ENCODE assay signal across 14 mouse cellular contexts in genomic region chr9:64507995-64508394, GRCm38 (mm10).
A peak's percentile ranks its signal among the peaks of the same experiment; 100 is the strongest.
DNase-seq lines count a peak whose midpoint lies in the region; ATAC-seq and TF ChIP-seq lines count a peak whose summit lies in the region.
"Had no signal": no experiment of that assay in that cellular context is flagged by ENCODE, and none has a peak within 500 bp of the region (broad histone marks: within the 10 kb centered on the region; RNA-seq: fewer than 3 reads in every experiment).

No protein-coding gene starts in this region.

- no peaks in the 10 kb centered on the region for H3K79me2 ChIP-seq in liver, adult 2 months (ENCODE audit: control insufficient read depth, insufficient read depth, low read length)
- H3K79me2 ChIP-seq in MEL (ENCODE audit: control insufficient read depth, insufficient read depth, low read length, poor library complexity), result no peaks in the 10 kb centered on the region

- H3K36me3 ChIP-seq in forebrain, embryonic 11.5 days (ENCODE audit: control insufficient read depth, insufficient read depth, low read length), result no peaks in the 10 kb centered on the region
- H3K36me3 ChIP-seq in forebrain, embryonic 15.5 days, result no peaks in the 10 kb centered on the region
- H3K36me3 ChIP-seq in liver, adult 2 months (ENCODE audit: control insufficient read depth, insufficient read depth, low read length), result no peaks in the 10 kb centered on the region
- no peaks in the 10 kb centered on the region for H3K36me3 ChIP-seq in MEL (ENCODE audit: control insufficient read depth in 1 of 2, insufficient read depth in 2 of 2, low read length in 2 of 2)
- H3K36me3 ChIP-seq: embryonic facial prominence, embryonic 15.5 days; G1E had no signal

- no peak overlapping the region for H3K9ac ChIP-seq in forebrain, embryonic 11.5 days (ENCODE audit: low read length)
- no peak overlapping the region for H3K9ac ChIP-seq in forebrain, embryonic 15.5 days (replicated peaks)
- no peak overlapping the region for H3K9ac ChIP-seq in liver, adult 2 months (ENCODE audit: low read depth, low read length)
- H3K9ac ChIP-seq in MEL (ENCODE audit: control insufficient read depth, low read depth, low read length, poor library complexity, severe bottlenecking), result no peak overlapping the region
- H3K9ac ChIP-seq: embryonic facial prominence, embryonic 15.5 days had no signal

- TF ChIP-seq RAD21 in MEL (IDR thresholded peaks at IDR 0.05; ENCODE audit: low read depth, low read length), result peak; percentile 25

- TF ChIP-seq POLR2A in liver, adult 2 months (IDR thresholded peaks at IDR 0.05; ENCODE audit: extremely low read depth, insufficient read depth, low read length), result no peak
- no peak for TF ChIP-seq POLR2A in MEL (IDR thresholded peaks at IDR 0.05; ENCODE audit: control insufficient read depth in 1 of 2, insufficient read depth in 1 of 2, low read depth in 1 of 2, low read length in 2 of 2, poor library complexity in 1 of 2)

- peak; percentile 58 for DNase-seq in forebrain, embryonic 11.5 days (ENCODE audit: low spot score)
- no peak for DNase-seq in liver, adult 2 months (ENCODE audit: extremely low read depth, low read depth, low spot score)
- DNase-seq in liver (no peak), MEL (ENCODE audit: low read depth, low spot score) (peak; percentile 39)
- DNase-seq in embryo, embryonic 9.5 days (ENCODE audit: extremely low spot score), result peak; percentile 19
- no peak for DNase-seq in layer of hippocampus, postnatal 25 days (ENCODE audit: extremely low spot score in 1 of 2, low spot score in 1 of 2)
- no peak for DNase-seq in frontal cortex, postnatal 36 days (ENCODE audit: low spot score in 2 of 2)
- DNase-seq: adrenal gland, postnatal 36 days; heart, postnatal 4 days; kidney, postnatal 25 days; thymus, postnatal 4 days had no signal

- TF ChIP-seq CTCF in liver, adult 2 months (IDR thresholded peaks at IDR 0.05; ENCODE audit: low read depth, low read length), result peak; percentile 47
- peak; percentile 48 to 67 (median 49) for TF ChIP-seq CTCF in MEL (IDR thresholded peaks at IDR 0.05 in 2 of 3, conservative IDR thresholded peaks at IDR 0.05 in 1 of 3; ENCODE audit: control insufficient read depth in 1 of 3, insufficient read depth in 1 of 3, low read depth in 2 of 3, low read length in 3 of 3, poor library complexity in 1 of 3, severe bottlenecking in 1 of 3)

- H3K27ac ChIP-seq in forebrain, embryonic 11.5 days (ENCODE audit: low read depth, low read length), result no peak overlapping the region
- no peak overlapping the region for H3K27ac ChIP-seq in forebrain, embryonic 15.5 days (replicated peaks)
- H3K27ac ChIP-seq in liver, adult 2 months (replicated peaks; ENCODE audit: insufficient read depth, low read depth, low read length), result no peak overlapping the region
- H3K27ac ChIP-seq in MEL (ENCODE audit: control insufficient read depth, low read depth, low read length), result no peak overlapping the region
- H3K27ac ChIP-seq: embryonic facial prominence, embryonic 15.5 days had no signal

- no peaks in the 10 kb centered on the region for H3K27me3 ChIP-seq in forebrain, embryonic 11.5 days (ENCODE audit: control insufficient read depth, insufficient read depth, low read length)
- no peaks in the 10 kb centered on the region for H3K27me3 ChIP-seq in forebrain, embryonic 15.5 days
- H3K27me3 ChIP-seq in liver, adult 2 months (ENCODE audit: control insufficient read depth, insufficient read depth, low read length), result no peaks in the 10 kb centered on the region
- peaks cover 0 to 11% of the 10 kb centered on the region in 2 experiments for H3K27me3 ChIP-seq in MEL (ENCODE audit: control insufficient read depth in 1 of 2, insufficient read depth in 2 of 2, low read length in 2 of 2)
- H3K27me3 ChIP-seq: embryonic facial prominence, embryonic 15.5 days had no signal

- TF ChIP-seq EP300 in MEL (IDR thresholded peaks at IDR 0.05; ENCODE audit: low read depth in 1 of 2, low read length in 2 of 2), result no peak

- H3K4me1 ChIP-seq in forebrain, embryonic 11.5 days (replicated peaks; ENCODE audit: control insufficient read depth, insufficient read depth, low read length), result no peaks in the 10 kb centered on the region
- peaks cover 36% of the 10 kb centered on the region for H3K4me1 ChIP-seq in forebrain, embryonic 15.5 days
- 0 out of 2 replicates have a peak, but pooled peaks cover 1% of the 10 kb centered on the region for H3K4me1 ChIP-seq in liver, adult 2 months (ENCODE audit: control insufficient read depth, insufficient read depth, low read length)
- H3K4me1 ChIP-seq in MEL (ENCODE audit: control insufficient read depth in 1 of 2, insufficient read depth in 2 of 2, low read length in 2 of 2), result no peaks in the 10 kb centered on the region
- H3K4me1 ChIP-seq: embryonic facial prominence, embryonic 15.5 days had no signal

- H3K4me3 ChIP-seq in forebrain, embryonic 11.5 days (ENCODE audit: low read depth, low read length), result no peak overlapping the region
- no peak overlapping the region for H3K4me3 ChIP-seq in forebrain, embryonic 15.5 days
- H3K4me3 ChIP-seq in liver, adult 2 months (ENCODE audit: insufficient read depth, low read depth, low read length), result no peak overlapping the region
- no peak overlapping the region for H3K4me3 ChIP-seq in MEL (ENCODE audit: control insufficient read depth in 1 of 2, insufficient read depth in 1 of 2, low read depth in 2 of 2, low read length in 2 of 2)
- H3K4me3 ChIP-seq: embryonic facial prominence, embryonic 15.5 days had no signal

- WGBS in forebrain, embryonic 11.5 days, result 39% methylated on average over 7 of the region's 7 CpGs
- WGBS in forebrain, embryonic 15.5 days, result 17% methylated on average over 7 of the region's 7 CpGs
- 75% methylated on average over 7 of the region's 7 CpGs for WGBS in liver, adult 2 months

- no peaks in the 10 kb centered on the region for H3K9me3 ChIP-seq in forebrain, embryonic 11.5 days (ENCODE audit: control insufficient read depth, low read length)
- H3K9me3 ChIP-seq in forebrain, embryonic 15.5 days, result no peaks in the 10 kb centered on the region
- H3K9me3 ChIP-seq in MEL (replicated peaks; ENCODE audit: insufficient read depth, low read length), result no peaks in the 10 kb centered on the region
- H3K9me3 ChIP-seq: embryonic facial prominence, embryonic 15.5 days; G1E had no signal

- no peak overlapping the region for H3K4me2 ChIP-seq in forebrain, embryonic 11.5 days (ENCODE audit: low read depth, low read length, severe bottlenecking)
- no peak overlapping the region for H3K4me2 ChIP-seq in forebrain, embryonic 15.5 days (replicated peaks)
- H3K4me2 ChIP-seq: embryonic facial prominence, embryonic 15.5 days had no signal

- ATAC-seq in forebrain, embryonic 11.5 days (replicated peaks; ENCODE audit: low FRiP score), result no peak
- ATAC-seq in forebrain, embryonic 15.5 days (replicated peaks), result no peak

TF ChIP-seq in MEL, 35 proteins besides CTCF, POLR2A, EP300 and RAD21:
- no peak for TF ChIP-seq JUND (IDR thresholded peaks at IDR 0.05; ENCODE audit: low read depth, low read length)
- peak; percentile 49 for TF ChIP-seq SMC3 (IDR thresholded peaks at IDR 0.05; ENCODE audit: low read depth, low read length)
TF ChIP-seq in MEL: peak in this region for 1.

Comparison
In these comparisons a context has a peak if more than half of its experiments do, and no peak if none do; other contexts are left out.
1. DNase-seq: peak in forebrain, embryonic 11.5 days (single experiment), MEL (single experiment) and embryo, embryonic 9.5 days (single experiment); none in liver, adult 2 months (single experiment), liver (single experiment), layer of hippocampus, postnatal 25 days (0 of 2) and frontal cortex, postnatal 36 days (0 of 2).